Mouse (Mus musculus) kidney, embryonic 15.5 days (tissue): ENCODE measurements around the gene Sln. TPM values are rescaled to one million over a fixed set of nuclear protein-coding genes. Genes with fewer than 3 reads are reported as not detected.

ENCODE experiments used
- ATAC-seq: fragments of 200-750 bp; cut with Nextera tagmentation; replicated peaks from 2 replicates; pipeline ENCODE4 v1.8.0; 2017; ENCODE audit warnings: moderate TSS enrichment; ENCODE audit not compliant: low FRiP score
- H3K27ac ChIP-seq: fragments of 300-500 bp; sonication (generic); 2 replicates; pipeline ENCODE4 v1.5.1; 2015; ENCODE audit warnings: mild to moderate bottlenecking, inconsistent platforms
- H3K27me3 ChIP-seq: fragments of 300-500 bp; sonication (generic); 2 replicates; pipeline ENCODE4 v1.6.1; 2015; ENCODE audit warnings: inconsistent platforms
- H3K36me3 ChIP-seq: fragments of 300-500 bp; sonication (generic); 2 replicates; pipeline ENCODE4 v1.6.1; 2015; ENCODE audit warnings: inconsistent platforms
- H3K4me1 ChIP-seq: fragments of 300-500 bp; sonication (generic); 2 replicates; pipeline ENCODE4 v1.6.1; 2015; ENCODE audit warnings: inconsistent platforms
- H3K4me2 ChIP-seq: fragments of 300-500 bp; sonication (generic); 2 replicates; pipeline ENCODE4 v1.6.1; 2015; ENCODE audit warnings: moderate library complexity, mild to moderate bottlenecking, inconsistent platforms
- H3K4me3 ChIP-seq: fragments of 300-500 bp; sonication (generic); replicated peaks from 2 replicates; pipeline ENCODE4 v1.5.1; 2015; ENCODE audit warnings: mild to moderate bottlenecking, inconsistent platforms
- H3K9ac ChIP-seq: fragments of 300-500 bp; sonication (generic); 2 replicates; pipeline ENCODE4 v1.6.1; 2015; ENCODE audit warnings: mild to moderate bottlenecking, inconsistent platforms
- H3K9me3 ChIP-seq: fragments of 300-500 bp; sonication (generic); replicated peaks from 2 replicates; pipeline ENCODE4 v1.6.1; 2016; ENCODE audit warnings: inconsistent platforms
- WGBS: fragments of 180-500 bp; shearing (Covaris S2); methylation state at CpG from one replicate; pipeline ENCODE4 v1.1.7; 2015; ENCODE audit warnings: mixed read lengths; 5-methylcytosine and 5-hydroxymethylcytosine counted together
- polyA plus RNA-seq: library from polyadenylated mRNA; unstranded; fragments of >200 nt; fragmentation: Nextera tagmentation; extraction: Ambion mirVana; gene quantifications from 2 replicates; pipeline ENCODE4 v1.2.1, GENCODE M21; 2015

The Sln gene
- polyA plus RNA-seq: 8.7 and 19.3 TPM in 2 replicates

DNA sequence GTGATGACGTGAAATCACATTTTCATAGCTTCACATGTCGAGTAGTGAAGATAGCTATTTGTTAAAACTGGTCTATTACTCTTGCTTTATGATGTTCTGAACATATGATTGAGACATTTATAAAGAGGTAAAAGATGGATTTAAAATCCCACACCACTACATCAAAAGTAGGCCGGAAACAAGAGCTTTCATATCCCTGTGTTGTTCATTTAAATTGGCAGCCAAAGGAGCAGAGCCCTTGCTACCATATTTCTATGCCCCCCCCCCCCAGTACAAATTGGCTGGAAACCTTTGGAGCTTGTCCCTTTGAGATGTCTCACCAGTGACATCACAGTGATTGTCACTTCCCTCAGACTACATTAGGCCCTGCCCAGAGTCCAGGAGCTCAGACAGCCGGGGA lies at the start of gene Sln:
Gene Sln, plus strand, starts transcription at position 301 of the 400 bp plus-strand sequence.
- Histone ChIP-seq H3K27me3 (no peaks in the 10 kb centered on the region), H3K36me3 (no peaks in the 10 kb centered on the region), H3K27ac (no peak within 1 kb of the TSS), H3K4me3 (no peak within 1 kb of the TSS), H3K4me1 (no peaks in the 10 kb centered on the region), H3K4me2 (no peak within 1 kb of the TSS), H3K9me3 (no peaks in the 10 kb centered on the region), H3K9ac (no peak within 1 kb of the TSS)
- WGBS: 82% methylated on average over 4 of the region's 4 CpGs
- no peak for ATAC-seq

DNA sequence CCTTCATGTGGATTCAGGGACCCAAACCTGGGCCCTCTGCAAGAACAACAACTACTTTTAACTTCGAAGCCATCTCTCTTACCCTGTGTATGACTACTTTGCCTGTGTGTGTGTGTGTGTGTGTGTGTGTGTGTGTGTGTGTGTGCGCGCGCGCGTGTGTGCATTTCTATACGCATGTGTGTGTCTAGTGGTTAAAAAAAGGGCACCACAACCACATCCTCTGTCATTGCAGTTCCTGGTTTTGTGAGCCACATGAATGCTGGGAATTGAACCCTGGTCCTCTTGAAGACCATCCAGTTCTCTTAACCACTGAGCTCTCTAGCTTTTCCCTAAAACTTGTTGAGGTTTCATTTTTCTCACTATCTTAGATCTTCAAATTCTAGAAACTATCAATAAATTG lies 47.0 kb upstream of the Sln start:
- Histone ChIP-seq H3K4me1 (no peaks in the 10 kb centered on the region), H3K36me3 (no peaks in the 10 kb centered on the region), H3K4me3 (no peak overlapping the region), H3K9me3 (no peaks in the 10 kb centered on the region), H3K9ac (no peak overlapping the region), H3K4me2 (no peak overlapping the region), H3K27me3 (no peaks in the 10 kb centered on the region), H3K27ac (no peak overlapping the region)
- ATAC-seq: no peak
- WGBS: 91% methylated on average over 7 of the region's 7 CpGs

DNA sequence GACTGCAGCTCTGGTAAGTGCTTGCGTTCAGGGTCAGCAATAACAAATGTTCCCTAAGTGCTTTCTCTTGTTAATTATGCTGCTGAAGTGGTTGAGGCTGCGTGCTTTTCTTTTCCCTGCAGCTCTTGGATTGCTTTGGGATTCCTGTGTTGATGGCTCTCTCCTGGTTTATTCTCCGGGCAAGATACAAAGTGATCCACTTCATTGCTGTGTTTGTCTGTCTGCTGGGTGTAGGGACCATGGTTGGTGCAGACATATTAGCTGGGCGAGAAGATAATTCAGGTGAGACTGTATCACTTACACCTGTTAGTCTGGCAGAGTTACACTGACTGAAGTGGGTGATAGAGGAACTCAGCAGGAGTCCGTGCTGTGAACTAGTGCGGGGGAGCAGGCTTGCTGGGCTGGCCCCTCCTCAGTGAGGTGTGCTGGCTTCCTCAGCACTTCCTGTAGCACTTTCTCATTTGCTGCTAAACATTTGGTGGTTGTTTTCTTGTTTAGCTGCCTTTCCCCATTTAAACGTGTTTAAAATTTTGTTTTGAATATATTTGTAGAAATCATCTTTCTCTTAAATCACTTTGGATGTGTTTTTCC lies 43.4 kb upstream of the Sln start:
- no peak overlapping the region for H3K4me3 ChIP-seq
- H3K27me3 ChIP-seq: no peaks in the 10 kb centered on the region
- H3K4me2 ChIP-seq: no peak overlapping the region
- no peak for ATAC-seq
- H3K36me3 ChIP-seq: no peaks in the 10 kb centered on the region
- H3K4me1 ChIP-seq: no peaks in the 10 kb centered on the region
- no peak overlapping the region for H3K27ac ChIP-seq
- no peaks in the 10 kb centered on the region for H3K9me3 ChIP-seq
- 14% methylated on average over 7 of the region's 7 CpGs for WGBS
- H3K9ac ChIP-seq: no peak overlapping the region

DNA sequence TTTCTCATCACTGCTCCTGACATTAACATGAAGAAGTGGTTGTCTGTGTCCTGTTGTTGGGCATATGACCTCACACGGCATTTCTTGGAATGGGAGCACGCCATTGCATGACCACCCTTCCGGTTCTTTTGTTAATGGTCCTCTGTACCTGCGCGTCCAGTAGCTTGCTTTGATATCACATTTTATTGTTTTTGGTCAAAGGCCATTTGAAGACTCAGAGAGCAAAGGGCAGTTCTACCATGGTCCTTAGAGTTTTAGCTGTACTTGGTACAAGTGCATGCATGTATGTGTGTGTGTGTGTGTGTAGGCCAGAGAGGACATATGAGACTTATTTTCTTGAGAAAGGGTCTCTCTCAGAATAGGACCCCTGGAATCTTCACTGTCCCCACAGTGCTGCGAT lies 36.5 kb upstream of the Sln start:
- H3K27ac ChIP-seq: no peak overlapping the region
- no peak for ATAC-seq
- H3K9me3 ChIP-seq: no peaks in the 10 kb centered on the region
- H3K4me2 ChIP-seq: no peak overlapping the region
- no peaks in the 10 kb centered on the region for H3K27me3 ChIP-seq
- no peaks in the 10 kb centered on the region for H3K36me3 ChIP-seq
- H3K9ac ChIP-seq: no peak overlapping the region
- WGBS: 91% methylated on average over 6 of the region's 6 CpGs
- H3K4me1 ChIP-seq: no peaks in the 10 kb centered on the region
- H3K4me3 ChIP-seq: no peak overlapping the region

DNA sequence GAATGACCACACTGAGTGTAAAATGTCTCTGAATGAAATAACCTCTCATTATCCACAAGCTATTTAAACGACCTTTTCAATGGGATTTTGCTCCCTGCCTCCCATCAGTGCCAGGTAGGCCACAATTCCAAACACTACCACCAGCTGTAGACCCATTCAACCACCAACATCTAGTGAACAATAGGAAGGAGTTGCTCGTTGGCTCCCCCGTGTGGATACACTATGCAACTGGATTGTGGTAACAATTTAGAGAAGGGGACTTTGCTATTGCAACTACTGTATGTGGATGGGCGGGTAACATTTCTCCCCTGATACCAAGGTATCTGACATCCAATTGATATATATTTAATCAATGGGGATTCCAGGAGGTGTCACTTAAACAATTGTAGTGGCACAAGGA lies 31.2 kb upstream of the Sln start:
- WGBS: 33% methylated on average over 4 of the region's 4 CpGs

DNA sequence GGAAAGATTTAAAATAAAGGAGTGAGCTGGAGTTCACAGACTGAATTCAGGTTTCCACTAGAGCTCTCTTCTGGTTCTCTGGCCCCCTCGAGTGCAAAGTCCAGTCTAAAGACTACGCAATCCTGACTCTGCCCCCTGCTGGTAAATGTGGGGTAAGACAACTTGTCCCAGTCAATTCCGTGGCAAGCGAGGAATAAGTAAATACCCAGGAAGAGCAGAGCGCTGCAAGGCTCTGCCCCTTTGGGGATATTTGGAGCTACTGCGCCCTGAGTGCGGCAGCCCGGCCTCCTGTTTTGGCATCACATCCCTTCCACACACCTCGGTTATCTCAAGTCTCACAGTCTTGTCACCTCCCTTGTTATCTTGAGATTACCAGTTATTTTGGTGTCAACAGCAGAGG lies 24.6 kb upstream of the Sln start:
- Histone ChIP-seq H3K27ac (no peak overlapping the region), H3K4me2 (no peak overlapping the region), H3K9me3 (no peaks in the 10 kb centered on the region), H3K27me3 (peaks cover 17% of the 10 kb centered on the region), H3K36me3 (no peaks in the 10 kb centered on the region), H3K4me3 (no peak overlapping the region), H3K9ac (no peak overlapping the region), H3K4me1 (peaks cover 4% of the 10 kb centered on the region; the same call in 1 of the 2 replicates)
- ATAC-seq: no peak
- WGBS: 10% methylated on average over 9 of the region's 9 CpGs

More for the DNA sequence above, 31.2 kb upstream of the Sln start:
- Histone ChIP-seq H3K27me3 (no peaks in the 10 kb centered on the region), H3K4me2 (no peak overlapping the region), H3K9ac (no peak overlapping the region), H3K4me1 (no peaks in the 10 kb centered on the region), H3K27ac (no peak overlapping the region), H3K36me3 (no peaks in the 10 kb centered on the region), H3K9me3 (no peaks in the 10 kb centered on the region), H3K4me3 (no peak overlapping the region)
- no peak for ATAC-seq

DNA sequence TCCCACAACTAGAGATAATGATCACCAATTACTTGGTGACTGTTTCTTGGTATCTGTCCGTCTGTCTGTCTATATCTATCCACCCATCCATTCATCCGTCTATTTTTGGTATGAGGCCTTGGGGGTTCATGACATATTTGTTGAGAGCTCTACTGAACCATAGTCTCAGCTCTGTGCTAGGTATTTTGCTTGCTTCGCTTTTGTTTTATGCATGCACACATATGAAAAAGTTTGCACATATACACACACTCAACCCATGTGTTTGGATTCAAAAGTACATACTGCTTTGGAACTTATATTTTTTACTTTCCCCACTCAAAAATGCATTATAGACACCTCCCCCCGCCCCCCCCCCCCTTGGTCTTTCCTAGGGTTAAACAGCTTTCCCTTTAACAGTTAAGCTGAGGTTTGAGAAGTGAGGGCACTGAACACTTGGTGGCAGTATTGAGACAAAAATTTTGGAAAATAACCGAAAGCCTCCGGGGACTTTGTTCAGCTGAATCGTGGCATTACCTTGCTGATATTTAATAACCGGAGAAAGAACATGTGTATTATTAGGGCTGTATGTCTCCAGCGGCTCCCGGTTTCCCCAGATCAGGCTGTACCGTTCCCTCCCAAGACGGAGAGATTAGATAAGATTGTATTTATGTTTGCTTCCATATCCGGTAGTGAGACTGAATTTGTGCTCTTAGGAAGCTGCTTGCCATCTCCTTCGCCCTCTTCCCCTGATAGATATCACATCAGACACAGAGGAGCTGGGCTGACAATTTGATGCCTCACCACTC lies 20.7 kb upstream of the Sln start:
- no peak for ATAC-seq
- H3K4me3 ChIP-seq: peak overlapping the region; percentile 49
- WGBS: 17% methylated on average over 14 of the region's 14 CpGs
- H3K27ac ChIP-seq: no peak overlapping the region
- H3K4me1 ChIP-seq: peaks cover 4% of the 10 kb centered on the region; the same call in 1 of the 2 replicates
- no peaks in the 10 kb centered on the region for H3K9me3 ChIP-seq
- peaks cover 17% of the 10 kb centered on the region for H3K27me3 ChIP-seq
- H3K36me3 ChIP-seq: no peaks in the 10 kb centered on the region
- peak overlapping the region; percentile 43 for H3K9ac ChIP-seq
- peak overlapping the region; percentile 66 for H3K4me2 ChIP-seq

DNA sequence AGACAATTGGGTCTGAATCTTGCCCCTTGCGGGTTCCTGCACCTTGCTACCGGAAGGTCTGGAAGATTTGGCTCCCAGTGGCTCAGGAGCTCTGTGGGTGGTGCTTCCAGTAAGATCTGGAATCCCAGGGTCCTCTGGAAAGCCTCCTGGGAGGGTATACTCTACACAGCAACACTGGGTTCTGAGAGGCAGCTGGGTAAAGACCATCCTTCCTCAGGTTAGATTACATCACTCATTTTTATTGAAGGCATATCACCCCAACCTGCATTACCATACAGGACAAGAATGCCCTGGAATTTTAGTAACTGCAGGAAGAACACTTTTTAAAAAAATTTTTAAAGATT lies 20.1 kb upstream of the Sln start:
- peak overlapping the region; percentile 49 for H3K4me3 ChIP-seq
- H3K27ac ChIP-seq: no peak overlapping the region
- peaks cover 4% of the 10 kb centered on the region; the same call in 1 of the 2 replicates for H3K4me1 ChIP-seq
- no peaks in the 10 kb centered on the region for H3K36me3 ChIP-seq
- peak overlapping the region; percentile 43 for H3K9ac ChIP-seq
- H3K4me2 ChIP-seq: peak overlapping the region; percentile 66
- no peaks in the 10 kb centered on the region for H3K9me3 ChIP-seq
- peaks cover 17% of the 10 kb centered on the region for H3K27me3 ChIP-seq
- 43% methylated on average over 2 of the region's 2 CpGs for WGBS
- ATAC-seq: no peak

DNA sequence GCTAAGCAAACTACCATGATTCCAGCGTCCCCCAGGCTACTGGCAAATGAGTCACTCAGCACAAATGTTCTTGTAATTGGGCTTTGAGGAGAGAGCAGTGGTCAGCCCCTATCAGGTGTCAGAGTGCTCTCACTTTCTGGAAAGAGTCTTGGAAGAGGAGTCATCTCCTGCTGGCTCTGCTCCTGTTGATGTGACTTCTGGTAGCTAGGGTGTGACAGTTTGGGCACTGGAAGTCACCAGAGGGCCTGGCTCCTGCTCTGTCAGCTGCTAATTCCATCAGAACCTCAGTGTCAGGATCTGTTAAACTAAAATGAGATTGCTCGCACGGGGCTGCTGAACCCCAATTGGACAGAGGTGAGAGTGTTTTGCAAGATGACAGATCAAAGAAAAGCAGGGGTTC lies 14.9 kb upstream of the Sln start:
- WGBS: 46% methylated on average over 3 of the region's 3 CpGs
- H3K36me3 ChIP-seq: no peaks in the 10 kb centered on the region
- H3K4me1 ChIP-seq: no peaks in the 10 kb centered on the region
- no peak for ATAC-seq
- H3K27me3 ChIP-seq: no peaks in the 10 kb centered on the region
- no peak overlapping the region for H3K4me2 ChIP-seq
- H3K9me3 ChIP-seq: no peaks in the 10 kb centered on the region
- H3K27ac ChIP-seq: no peak overlapping the region
- no peak overlapping the region for H3K9ac ChIP-seq
- H3K4me3 ChIP-seq: no peak overlapping the region

DNA sequence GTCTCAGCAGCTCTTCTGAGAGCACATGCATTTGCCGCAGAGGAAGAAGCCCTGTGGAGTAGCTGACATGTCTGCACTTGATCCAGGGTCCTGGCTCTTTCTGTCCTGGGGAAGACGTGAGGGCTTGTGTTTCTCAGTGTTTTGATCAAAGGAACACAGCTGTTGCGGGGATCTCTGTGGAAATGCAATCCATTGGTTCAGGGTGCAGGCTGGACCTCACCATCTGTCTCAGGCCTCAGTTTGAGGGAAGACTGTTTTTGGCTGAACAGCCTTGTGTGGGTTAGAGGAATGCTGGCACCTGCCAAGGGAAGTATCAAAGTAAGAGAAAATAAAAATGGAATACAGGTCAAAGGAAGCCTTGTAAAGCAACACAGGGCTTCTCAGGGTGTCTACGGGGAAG lies 14.0 kb upstream of the Sln start:
- Histone ChIP-seq H3K4me1 (no peaks in the 10 kb centered on the region), H3K9me3 (no peaks in the 10 kb centered on the region), H3K27ac (no peak overlapping the region), H3K4me3 (no peak overlapping the region), H3K27me3 (no peaks in the 10 kb centered on the region), H3K36me3 (no peaks in the 10 kb centered on the region), H3K9ac (no peak overlapping the region), H3K4me2 (no peak overlapping the region)
- ATAC-seq: no peak
- 63% methylated on average over 4 of the region's 4 CpGs for WGBS

DNA sequence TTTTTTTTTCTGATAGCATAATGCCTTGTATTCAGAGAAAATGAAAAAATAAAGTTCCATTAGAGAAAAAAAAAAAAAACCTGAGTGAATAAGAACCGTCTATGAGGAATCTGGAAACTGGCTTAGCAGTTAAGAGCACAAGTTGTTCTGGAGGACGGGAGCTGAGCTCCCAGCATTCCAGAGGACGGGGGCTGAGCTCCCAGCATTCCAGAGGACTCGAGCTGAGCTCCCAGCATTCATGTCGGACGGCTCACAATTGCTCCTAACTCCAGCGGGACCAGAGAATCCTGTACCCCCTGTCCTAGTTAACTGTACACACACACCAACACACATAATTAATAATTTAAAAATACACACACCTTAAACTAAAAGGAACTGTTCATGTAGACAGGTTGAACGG lies 11.1 kb upstream of the Sln start:
- Histone ChIP-seq H3K4me1 (no peaks in the 10 kb centered on the region), H3K27ac (no peak overlapping the region), H3K27me3 (no peaks in the 10 kb centered on the region), H3K4me3 (no peak overlapping the region), H3K9ac (no peak overlapping the region), H3K9me3 (no peaks in the 10 kb centered on the region), H3K36me3 (no peaks in the 10 kb centered on the region), H3K4me2 (no peak overlapping the region)
- ATAC-seq: no peak
- 74% methylated on average over 8 of the region's 8 CpGs for WGBS

DNA sequence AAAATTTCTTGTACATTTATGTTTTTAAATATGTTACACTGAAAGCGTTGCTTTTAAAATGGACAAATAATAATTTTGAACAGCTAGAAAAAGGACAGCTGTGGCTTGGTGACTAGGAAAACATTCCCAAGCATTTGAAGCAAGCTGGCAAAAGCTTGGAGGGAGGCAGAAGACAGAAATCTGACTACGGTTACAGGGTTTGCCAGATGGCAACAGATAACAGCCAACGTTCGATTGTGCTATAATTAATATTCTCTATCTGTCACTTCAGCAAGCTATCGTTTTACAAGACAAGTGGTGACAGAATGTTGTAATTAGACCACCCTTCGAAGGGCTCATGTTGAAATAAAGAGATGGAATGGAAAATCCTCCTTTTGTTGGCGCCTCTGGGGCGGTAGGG lies 1.4 kb upstream of the Sln start:
- Histone ChIP-seq H3K27me3 (no peaks in the 10 kb centered on the region), H3K36me3 (no peaks in the 10 kb centered on the region), H3K9ac (no peak overlapping the region), H3K27ac (no peak overlapping the region), H3K4me3 (no peak overlapping the region), H3K9me3 (no peaks in the 10 kb centered on the region), H3K4me1 (no peaks in the 10 kb centered on the region), H3K4me2 (no peak overlapping the region)
- 60% methylated on average over 8 of the region's 8 CpGs for WGBS
- no peak for ATAC-seq

DNA sequence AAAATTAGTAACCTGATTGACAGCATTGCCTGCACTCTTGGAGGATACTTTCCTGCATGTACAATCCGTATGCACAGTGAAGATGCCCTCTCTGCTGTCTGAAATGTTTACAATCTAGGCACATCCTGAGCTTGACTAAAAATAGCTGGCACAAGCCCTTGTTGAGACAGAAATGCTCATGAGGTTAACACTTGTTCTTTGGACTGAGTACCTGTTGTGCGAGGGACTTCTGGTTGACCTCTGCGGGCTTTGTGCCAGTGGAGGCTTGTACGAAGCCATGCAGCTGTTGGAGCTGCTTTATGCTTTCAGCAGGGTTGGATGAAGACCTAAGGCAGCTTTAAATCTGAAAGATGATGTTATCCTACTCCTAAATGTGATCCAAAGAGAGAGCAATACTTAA lies 2.2 kb downstream of the Sln start:
- WGBS: 80% methylated on average over 4 of the region's 4 CpGs
- Histone ChIP-seq H3K4me3 (no peak overlapping the region), H3K9me3 (no peaks in the 10 kb centered on the region), H3K9ac (no peak overlapping the region), H3K4me1 (no peaks in the 10 kb centered on the region), H3K4me2 (no peak overlapping the region), H3K27me3 (no peaks in the 10 kb centered on the region), H3K36me3 (no peaks in the 10 kb centered on the region), H3K27ac (no peak overlapping the region)
- no peak for ATAC-seq
